Mouse (Mus musculus) ovary, adult 2 months (tissue): Measurements from ENCODE around the gene Gm6351. TPM values are rescaled to one million over a fixed set of nuclear protein-coding genes. Genes with fewer than 3 reads are reported as not detected.

ENCODE experiments used
- polyA plus RNA-seq: library from polyadenylated mRNA; depleted of rRNA; stranded (reverse); fragments of >200 nt; gene quantifications from 2 replicates; pipeline ENCODE4 v1.2.3, GENCODE M21; 2012; rRNA removed

Gm6351 gene
- not detected in 2 replicates for polyA plus RNA-seq

DNA sequence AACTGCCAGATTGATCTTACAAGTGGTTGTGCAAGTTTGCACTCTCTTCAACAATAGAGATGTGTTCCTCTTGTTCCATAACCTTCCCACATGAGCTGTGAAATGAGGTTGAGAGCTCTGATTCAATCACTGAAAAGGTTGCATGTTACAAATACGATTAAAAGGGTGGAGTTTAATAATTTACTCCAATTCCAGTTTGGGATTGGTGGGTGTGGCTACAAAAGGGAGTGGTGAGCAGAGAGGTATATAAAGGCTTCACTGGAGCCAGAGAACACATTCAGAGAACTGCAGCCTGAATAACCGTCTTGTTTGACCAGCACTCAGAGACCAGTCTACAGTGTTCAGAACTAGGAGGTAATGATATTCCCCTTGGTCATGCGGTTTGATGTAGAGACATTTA lies at the start of gene Gm6351:
Gm6351 (plus strand) TSS at position 301 of the 400 bp plus-strand sequence.

DNA sequence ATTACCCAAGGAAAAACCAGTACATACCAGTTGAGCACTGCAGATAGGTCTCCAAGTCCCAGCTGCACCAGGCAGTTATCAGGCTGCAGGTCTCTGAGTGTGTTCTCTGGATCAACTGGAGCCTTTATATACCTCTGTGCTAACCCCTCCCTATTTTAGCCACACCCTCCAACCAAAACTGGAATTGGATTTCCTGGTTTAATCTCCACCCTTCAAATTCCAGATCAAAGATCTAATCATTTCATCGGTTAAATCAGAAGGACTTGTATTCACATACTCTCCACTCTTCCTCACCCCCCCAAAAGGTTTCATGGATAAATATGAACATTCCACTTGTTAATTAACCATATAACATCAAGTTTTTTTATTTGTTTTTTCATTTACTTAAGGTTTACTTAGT lies 5.7 kb upstream of the Gm6351 start, which contains the start of gene BC061212:
BC061212 (minus strand) TSS at position 101 of the 400 bp plus-strand sequence.

Other genes with a start within 250 kb of the Gm6351 start
- gene Gm7792, start 232.6 kb upstream of the Gm6351 start, polyA plus RNA-seq: not detected in 2 replicates
- not detected in 2 replicates for gene Gm16429, start 147.3 kb upstream of the Gm6351 start, polyA plus RNA-seq
- gene BC061212, start 5.8 kb upstream of the Gm6351 start, polyA plus RNA-seq: not detected in 2 replicates
- not detected in 2 replicates for gene Gm3106, start 141.6 kb downstream of the Gm6351 start, polyA plus RNA-seq
- gene A430089I19Rik, start 230.4 kb downstream of the Gm6351 start, polyA plus RNA-seq: not detected in 2 replicates
- gene Gm6502, start 238.1 kb downstream of the Gm6351 start, polyA plus RNA-seq: not detected in 2 replicates